16 mouse cellular contexts compared by ENCODE assay signal in genomic region chr12:32994081-32994480, GRCm38 (mm10).
"Had no signal": no experiment of that assay in that cellular context is flagged by ENCODE, and none has a peak within 500 bp of the region (broad histone marks: within the 10 kb centered on the region; RNA-seq: fewer than 3 reads in every experiment).

No protein-coding gene starts in this region.

- H3K4me3 ChIP-seq: kidney, embryonic 15.5 days; left cerebral cortex, adult 2 months; limb, embryonic 12.5 days; liver, embryonic 13.5 days; neural tube, embryonic 13.5 days had no signal

- H3K27me3 ChIP-seq: kidney, embryonic 15.5 days; limb, embryonic 12.5 days; liver, embryonic 13.5 days; neural tube, embryonic 13.5 days had no signal

- H3K27ac ChIP-seq: kidney, embryonic 15.5 days; left cerebral cortex, adult 2 months; limb, embryonic 12.5 days; liver, embryonic 13.5 days; neural tube, embryonic 13.5 days had no signal

- H3K4me2 ChIP-seq: kidney, embryonic 15.5 days; limb, embryonic 12.5 days; liver, embryonic 13.5 days; midbrain, embryonic 11.5 days; neural tube, embryonic 13.5 days had no signal

- H3K9ac ChIP-seq: kidney, embryonic 15.5 days; limb, embryonic 12.5 days; liver, embryonic 13.5 days; liver, postnatal 0 days; neural tube, embryonic 13.5 days had no signal

- H3K9me3 ChIP-seq: kidney, embryonic 15.5 days; limb, embryonic 12.5 days; liver, embryonic 13.5 days; neural tube, embryonic 13.5 days had no signal

- H3K36me3 ChIP-seq: kidney, embryonic 15.5 days; limb, embryonic 12.5 days; liver, embryonic 13.5 days; neural tube, embryonic 13.5 days had no signal

- ATAC-seq: intestine, embryonic 16.5 days; liver, postnatal 0 days; midbrain, embryonic 16.5 days had no signal

- DNase-seq: kidney, adult 2 months; kidney, postnatal 14 days; liver; liver, embryonic 13.5 days; liver, postnatal 0 days; lung, postnatal 14 days; right cerebral cortex, postnatal 14 days; thymus, adult 18-20 months; thymus, postnatal 25 days had no signal

- H3K4me1 ChIP-seq: liver, embryonic 13.5 days; neural tube, embryonic 13.5 days had no signal
